Mouse (Mus musculus) frontal cortex, postnatal 25 days (tissue): Measurements from ENCODE around the gene Ccdc78.
"Not testable (repeated sequence)": the region's sequence is repeated elsewhere in the genome, so short reads cannot be mapped to it uniquely, and the experiment has no call there.

Source experiments
- DNase-seq, 2 experiments: peaks; one replicate each; pipeline ENCODE4 v3.0.0; 2022; ENCODE audit warnings: low spot score in 2 of 2

Ccdc78 gene

DNA sequence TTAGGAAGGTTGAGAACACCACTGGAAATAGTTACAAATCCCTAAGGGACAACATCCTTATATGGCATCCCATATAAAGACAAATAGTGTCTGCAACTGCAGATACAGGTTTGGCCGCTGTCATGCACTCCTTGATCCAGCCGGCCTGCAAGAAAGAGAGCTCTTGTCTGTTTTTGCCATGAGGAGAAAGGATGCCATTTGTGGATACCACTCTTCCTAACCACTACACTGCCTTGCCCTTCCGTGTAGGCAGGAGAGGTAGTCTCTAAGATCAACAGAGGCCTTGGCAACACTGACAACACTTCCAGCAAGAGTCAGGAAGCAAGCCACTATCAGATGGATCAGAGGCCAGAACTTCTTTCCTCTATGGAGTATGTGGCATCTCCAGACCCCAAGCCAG is at the start of gene Ccdc78:
Ccdc78 (plus strand) TSS at position 301 of the 400 bp plus-strand sequence.
- DNase-seq: no peak

DNA sequence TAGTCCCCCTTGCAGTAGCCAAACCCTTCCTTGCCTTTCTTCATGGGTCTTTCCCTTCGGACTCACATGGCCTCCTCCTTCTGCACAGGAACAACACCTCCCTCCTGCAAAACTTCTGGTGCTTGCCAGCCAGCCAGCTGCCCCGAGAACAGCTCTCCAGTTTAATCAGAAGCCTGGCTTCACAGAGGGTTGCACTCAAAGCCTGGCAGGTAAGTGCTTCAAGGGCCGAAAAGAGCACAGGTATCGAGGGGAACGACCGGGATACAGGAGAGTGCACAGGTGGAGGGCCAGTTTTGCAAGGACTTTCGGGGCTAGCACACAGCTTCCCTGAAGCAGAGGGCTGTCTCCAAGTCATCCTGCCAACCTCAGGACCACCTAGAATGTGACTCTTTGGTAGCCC is 47.5 kb upstream of the Ccdc78 start:
- DNase-seq: no peak

DNA sequence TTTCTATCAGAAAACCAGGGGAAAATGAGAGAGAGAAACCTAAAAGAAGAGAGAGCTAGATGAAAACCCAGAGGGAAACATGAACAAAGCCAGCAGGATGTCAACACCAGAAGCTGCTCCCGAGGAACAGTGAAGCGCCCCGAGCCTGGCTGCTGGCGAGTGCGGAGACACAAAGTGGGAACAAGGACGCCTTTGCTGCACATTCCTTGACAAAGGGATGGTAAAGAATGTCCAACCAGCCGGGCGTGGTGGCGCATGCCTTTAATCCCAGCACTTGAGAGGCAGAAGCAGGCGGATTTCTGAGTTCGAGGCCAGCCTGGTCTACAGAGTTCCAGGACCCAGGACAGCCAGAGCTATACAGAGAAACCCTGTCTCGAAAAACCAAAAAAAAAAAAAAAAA is 44.9 kb upstream of the Ccdc78 start:
- not testable (repeated sequence) for DNase-seq

DNA sequence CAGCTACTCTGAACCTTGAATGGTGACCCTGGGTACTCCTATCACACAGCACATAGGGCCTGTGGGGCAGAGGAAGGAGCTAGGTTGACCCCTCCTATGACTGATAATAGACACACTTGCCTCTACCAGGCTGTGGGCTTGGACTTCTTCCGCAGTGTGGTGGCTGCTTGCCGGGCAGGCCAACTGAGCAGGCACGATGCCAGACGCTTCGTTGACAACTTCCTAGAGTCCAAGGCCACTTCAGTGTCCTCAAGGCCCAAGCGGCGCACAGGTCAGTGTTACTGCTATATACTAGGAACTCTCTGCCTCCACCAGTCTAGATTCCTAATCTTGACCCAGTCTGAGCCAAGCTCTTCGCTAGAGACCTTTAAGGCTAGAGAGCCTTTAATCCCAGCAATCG is 42.5 kb upstream of the Ccdc78 start:
- DNase-seq: no peak

DNA sequence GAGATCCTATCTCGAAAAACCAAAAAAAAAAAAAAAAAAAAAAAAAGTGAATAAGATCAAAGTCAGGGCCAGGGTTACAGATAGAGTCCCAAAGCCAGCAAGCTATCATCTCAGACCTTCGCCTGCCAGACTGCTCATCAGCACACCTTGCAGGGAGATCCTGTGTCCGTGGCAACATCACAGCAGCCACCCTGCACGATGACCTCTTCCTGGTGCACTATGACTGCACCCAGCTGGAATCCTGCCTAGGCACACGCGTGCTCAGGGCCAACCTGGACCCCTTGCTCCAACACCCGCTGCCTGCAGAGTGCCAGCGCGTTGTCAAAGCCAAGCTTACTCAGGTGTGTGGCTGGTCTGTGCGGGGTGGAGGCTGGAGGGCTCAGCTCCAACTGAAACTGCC is 42.1 kb upstream of the Ccdc78 start:
- DNase-seq: no peak

DNA sequence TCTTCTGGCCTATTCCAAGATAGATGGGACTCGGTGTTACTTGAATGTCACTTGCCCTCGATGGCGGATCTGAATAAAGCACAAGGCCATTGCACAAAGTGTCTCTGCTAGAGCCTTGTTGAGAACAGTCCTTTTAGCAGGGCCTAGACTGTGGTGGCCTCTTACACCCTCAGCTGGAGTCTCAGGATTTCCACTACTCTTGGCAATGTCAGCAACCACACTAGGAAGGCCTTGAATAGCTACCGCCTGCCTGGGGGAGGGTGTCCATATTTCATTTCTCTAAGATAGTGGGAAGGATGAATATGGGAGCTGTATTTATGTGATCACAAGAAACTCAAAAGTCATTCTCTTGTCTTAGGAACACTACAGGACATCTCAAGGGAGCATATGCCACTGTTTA is 38.1 kb upstream of the Ccdc78 start:
- no peak for DNase-seq

DNA sequence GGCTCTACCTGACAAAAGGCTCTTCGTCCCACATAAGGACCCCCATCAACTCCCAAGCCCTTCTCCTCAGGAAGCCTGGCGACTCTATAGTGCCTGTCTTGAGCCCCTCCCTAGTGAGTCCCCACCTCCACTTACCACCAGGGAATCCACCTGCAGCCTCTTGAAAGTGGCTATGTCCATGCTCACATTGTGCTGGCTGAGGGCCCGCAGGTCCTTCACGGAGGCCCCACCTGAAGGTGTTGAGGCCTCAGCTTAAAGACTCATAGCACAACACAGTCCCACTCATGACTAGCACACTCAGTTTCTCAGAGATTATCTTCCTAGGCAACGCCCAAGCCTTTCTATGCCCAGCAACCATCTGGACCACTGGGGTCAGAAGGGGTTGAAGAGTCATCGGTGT is 37.1 kb upstream of the Ccdc78 start:
- no peak for DNase-seq

DNA sequence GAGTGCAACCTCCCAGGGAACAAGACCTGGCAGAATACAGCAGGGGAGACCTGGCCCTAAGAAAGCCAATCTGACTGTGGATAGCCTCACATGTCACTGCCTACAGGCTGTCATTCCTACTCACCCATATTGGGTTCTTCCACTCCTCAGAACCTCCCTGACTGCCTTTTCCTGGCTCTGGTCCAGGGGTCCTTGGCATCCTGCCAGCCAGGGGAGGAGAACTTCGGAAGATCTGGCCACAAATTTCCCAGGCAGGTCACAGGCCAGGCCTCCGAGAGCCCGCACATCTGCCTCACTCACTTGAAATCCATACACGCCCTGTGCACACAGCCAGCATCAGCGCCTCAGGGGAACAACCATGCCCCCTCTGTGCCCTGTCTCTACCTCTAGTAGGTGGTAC is 34.9 kb upstream of the Ccdc78 start:
- DNase-seq: peak in 1 of 2 experiments; percentile 41

DNA sequence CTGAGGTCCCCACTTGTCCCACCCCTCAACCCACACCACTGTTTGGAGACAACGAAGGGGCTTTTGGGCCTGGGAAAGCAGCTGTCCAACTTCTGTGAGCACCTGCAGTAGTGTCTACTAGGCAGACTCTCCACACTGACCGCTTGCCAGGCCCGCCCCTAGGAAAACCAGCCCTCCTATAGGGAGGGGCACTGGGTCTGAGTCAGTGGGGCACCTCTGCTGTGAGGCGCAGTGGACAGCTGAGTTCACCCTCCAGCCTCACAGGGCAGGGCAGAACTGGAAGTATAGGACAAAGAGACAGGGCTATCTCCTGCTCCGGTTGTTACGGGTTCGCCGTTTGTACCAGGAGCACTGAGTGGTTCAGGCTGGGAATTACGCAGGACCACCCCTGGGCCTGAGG is 32.1 kb upstream of the Ccdc78 start, which contains the start of gene Msln:
Msln (minus strand) TSS at position 138 of the 400 bp plus-strand sequence.
- DNase-seq: no peak

DNA sequence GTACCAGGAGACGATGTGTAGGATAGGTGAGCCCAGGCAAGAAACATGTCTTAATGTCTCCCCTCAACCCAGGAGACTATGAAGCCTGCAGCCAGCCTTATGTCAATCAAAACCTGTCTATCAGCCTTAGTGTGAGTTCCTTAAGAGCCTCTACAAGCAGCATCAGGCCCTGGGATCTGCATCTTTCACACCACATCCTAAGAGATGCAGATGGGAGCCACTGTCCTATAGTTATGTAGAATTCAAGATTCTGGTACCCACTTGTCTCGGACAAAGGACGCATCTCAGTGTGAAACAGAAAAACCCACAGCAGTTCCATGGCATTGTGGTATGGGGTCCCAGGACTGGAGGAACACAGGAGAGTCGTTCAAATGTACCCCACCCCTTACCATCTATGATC is 31.3 kb upstream of the Ccdc78 start:
- DNase-seq: no peak

DNA sequence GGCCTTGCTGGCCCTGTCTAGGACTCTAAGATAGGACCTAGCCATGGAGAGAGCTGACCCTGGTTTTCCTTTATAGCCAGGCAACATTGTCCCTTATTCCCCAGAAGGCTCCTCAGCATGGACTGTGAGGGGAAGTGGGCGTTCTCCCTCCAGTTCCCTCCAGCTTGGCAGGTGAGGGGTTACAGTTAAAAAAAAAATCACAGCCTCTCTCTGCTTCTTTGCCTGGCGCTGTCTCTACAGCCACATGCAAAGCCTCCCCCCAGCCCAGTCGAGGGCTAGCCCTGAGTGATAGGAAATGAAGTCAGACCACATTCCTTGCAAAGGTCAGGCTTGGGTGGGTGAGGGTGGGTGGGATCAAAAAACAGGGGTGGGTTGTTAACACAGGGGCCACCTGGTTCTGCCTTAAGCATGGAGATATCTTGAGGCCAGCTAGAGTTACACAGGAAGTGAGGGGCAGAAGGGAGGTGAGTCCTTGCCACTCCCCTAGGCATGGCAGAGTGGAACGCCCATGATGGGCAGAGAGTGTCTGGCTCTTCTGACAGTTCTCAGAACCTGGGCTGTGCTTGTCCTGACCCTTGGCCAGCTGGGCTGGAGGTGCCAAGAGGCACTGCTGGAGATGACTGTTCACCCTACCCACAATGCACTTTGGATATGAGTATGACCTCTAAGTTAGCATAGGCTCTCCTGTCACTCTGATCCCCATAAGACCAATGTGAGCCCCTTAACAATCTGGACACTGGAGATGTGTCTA is 30.6 kb upstream of the Ccdc78 start:
- no peak for DNase-seq

DNA sequence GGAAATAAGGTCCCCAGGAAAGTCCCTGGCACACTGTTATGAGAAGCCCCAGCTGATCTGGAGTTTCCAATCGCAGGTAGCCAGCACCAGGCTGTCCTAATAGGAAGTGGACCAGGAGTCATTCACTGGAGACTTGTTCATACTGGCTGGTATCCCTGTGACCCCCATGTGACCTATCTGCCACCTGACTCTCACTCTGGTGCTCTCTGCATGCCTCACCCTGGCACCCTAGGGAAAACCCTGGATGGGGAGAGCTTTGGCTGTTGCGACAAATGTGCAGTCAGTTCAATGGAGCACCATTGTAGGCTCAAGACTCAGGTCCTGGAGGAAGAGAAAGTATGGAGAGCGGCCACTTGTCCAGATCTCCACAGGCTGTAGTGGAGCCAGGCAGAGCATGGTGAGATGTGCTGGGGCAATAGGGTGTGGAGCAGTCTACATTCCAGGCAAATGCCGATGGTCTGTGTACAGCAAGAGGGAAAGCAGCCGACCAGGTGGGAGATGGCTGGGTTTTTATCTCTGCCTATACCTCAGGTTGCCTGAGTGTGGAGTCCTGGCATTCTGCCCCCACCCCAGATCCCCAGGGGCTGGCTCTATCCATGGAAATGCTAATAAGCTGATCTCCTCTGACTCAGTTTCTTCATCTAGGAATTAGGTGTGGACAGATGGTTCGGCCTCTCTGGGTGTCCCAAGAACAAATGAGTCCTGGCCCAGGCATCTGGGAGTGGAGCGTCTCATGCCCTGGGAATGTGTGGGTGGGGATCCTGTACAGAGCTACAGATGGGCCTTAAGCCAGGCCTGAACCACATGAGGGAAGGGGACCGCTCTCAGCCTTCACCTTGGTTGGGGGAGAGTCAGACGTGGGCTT is 29.8 kb upstream of the Ccdc78 start:
- no peak for DNase-seq

DNA sequence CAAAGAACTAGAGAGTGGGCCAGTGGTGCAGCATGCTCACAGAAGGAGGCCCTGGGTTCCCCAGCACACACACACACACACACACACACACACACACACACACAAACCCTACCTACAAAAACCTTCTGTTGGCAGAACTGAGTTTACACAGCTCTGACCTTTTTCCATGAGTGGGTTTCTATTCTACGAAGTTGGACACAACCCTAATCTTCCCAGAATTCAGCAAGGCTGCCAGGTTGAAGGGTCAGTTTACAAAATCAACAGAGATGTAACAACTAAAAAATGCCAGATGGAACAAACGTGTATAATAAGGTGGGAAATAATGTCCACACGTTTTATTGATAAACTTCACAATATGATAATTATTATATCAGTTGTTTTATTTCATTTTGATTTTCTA is 28.7 kb upstream of the Ccdc78 start:
- no peak for DNase-seq

DNA sequence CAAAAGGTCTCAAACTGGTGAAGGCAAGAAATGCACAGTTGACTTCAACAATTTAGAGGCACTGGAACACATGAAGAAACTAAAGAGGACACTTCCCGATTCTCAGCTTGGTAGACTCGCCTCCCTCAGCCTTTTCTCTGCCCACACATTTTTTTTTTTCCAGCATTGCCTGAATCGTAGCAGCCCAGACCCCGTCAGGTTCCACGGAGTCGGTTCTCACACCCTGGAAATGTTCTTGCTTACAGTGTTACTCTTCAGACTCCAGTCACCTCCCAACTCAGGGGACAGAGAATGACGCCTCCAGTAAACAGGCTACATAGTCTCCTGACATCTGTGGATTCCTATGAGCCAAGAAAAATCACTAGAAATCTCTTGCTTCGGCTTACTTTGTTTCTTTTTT is 26.2 kb upstream of the Ccdc78 start:
- DNase-seq: no peak

DNA sequence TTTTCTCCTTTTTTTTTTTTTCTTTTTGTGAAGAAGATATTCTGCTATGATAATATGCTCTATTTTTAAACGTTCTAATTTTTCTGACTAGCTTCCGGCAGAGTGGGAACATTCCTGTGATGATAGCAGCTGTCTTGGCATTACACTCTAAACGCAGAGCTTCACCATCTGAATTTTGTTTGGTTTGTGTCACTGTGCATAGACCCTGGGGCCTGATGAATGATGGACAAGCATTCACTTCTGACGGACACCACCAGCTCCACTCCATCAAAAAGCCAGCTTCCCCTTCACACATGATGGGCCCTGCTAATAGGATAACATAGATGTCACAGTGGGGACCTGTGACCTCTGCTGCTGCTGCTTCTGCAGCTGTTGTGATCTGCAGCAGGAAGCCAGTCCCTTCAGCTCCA is 24.8 kb upstream of the Ccdc78 start:
- DNase-seq: no peak

DNA sequence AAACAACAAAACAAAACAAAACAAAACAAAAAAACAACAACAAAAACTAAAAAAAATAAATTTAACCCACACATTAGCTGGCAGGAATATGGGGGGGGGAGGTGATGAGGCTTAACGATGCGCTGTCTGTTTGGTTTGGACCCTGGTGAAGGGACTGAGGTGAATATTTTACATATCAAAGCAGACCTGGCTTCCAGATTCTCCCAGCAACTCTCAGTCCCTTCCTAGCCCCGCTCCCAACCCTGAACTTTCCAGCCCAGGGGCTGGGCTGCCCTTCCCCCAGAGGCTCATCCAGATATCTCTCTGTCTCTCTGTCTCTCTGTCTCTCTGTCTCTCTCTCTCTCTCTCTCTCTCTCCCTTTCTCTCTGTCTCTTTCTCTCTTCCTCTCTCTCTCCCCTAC is 23.8 kb upstream of the Ccdc78 start:
- no peak for DNase-seq

DNA sequence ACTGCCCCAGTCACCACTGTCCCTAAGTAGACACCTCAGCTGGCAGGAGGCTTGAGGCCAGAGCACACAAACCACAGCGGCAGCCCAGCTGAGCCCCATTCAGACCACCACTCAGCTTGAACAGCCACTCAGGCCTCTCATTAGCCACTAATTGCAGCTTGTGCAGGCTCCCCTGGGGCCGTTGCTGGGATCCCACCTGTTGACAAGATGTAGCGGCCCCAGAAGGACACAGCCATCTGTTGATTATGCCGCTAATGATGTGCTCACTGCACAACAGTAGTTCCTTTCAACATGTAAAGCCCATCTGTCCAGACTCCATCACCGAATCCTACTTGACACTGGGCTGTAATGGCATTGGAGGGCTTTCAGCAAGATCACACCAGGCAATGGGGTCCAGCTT is 20.5 kb upstream of the Ccdc78 start:
- no peak for DNase-seq

DNA sequence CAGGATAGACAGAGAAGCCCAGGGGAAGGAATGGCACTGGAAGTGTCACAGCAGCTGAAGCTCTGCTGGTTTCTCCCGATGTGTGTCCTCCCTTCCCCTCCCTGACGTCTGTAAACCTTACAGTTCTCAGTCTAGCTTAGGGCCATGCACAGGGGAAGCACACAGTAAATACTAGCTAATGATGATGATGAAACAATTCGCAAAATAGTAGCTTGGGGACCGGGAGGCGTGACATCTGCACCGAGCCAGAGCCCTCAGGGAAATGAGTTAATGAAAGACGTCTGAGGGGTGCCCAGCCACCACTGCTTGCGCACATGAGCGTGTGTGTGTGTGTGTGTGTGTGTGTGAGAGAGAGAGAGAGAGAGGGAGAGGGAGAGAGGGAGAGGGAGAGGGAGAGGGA is 17.0 kb upstream of the Ccdc78 start:
- DNase-seq: no peak

DNA sequence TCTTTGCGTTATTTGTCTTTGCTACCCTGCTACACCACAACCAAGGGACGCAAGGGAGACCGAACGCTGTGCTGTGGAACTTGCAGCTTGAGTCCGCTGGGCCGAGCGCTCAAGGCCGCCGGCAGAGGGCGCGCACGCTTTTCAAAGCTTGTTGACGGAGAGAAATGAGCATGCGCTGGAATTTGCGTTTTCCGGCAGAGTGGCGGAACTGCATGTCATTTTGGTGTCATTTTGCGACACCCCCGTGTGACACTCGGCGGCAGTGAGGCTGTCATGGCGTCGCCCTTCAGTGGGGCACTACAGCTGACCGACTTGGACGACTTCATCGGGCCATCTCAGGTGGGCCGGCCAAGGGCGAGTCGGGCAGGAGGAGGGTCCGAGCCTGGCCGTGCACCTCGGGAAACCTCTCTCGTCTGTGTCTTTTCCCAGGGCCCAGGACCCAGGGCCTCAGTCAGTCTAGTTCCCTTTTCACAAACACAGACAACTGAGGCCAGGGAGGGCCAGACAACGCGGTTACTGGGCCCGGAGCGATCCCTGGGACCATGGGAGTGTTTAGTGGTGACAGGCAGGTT is 12.7 kb upstream of the Ccdc78 start, which contains the start of gene Narfl:
Narfl (plus strand) TSS at position 228 of the 572 bp plus-strand sequence.
- DNase-seq: peak; percentile 98 to 99

DNA sequence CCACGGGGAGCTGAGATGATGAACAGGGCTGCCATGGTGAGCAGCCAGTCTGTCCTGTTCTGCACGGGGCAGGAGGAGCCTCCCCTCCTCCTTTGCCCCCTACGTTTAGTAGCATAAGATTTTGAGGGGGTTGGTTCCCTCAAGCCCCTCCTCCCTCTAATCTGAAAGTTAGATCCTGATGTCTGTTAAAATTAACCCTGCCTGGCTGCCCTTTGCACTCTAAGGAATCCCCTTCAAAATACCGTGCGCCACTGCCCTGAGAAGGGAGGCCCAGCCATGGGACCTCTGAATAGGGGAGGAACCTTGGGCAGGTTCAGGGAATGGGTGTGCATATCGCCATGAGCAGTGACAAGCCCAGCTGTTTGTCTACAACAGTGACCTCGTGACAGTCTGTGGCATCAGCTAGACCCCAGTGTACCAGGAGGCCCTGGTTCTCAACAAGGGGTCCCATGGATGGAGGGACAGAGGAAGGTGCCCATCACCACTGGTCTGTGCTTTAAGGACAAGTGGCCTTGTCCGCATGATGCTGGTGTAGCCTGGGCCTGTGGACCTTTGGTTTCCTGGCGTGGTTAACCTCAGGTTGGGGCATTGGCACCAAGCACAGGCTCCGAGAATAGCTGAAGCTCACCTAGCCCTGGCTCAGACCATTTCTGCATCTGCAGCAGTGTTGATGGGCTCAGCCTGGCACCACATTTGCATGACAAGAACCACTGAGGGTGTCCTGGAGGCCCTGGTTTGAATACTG is 10.9 kb upstream of the Ccdc78 start:
- no peak for DNase-seq

DNA sequence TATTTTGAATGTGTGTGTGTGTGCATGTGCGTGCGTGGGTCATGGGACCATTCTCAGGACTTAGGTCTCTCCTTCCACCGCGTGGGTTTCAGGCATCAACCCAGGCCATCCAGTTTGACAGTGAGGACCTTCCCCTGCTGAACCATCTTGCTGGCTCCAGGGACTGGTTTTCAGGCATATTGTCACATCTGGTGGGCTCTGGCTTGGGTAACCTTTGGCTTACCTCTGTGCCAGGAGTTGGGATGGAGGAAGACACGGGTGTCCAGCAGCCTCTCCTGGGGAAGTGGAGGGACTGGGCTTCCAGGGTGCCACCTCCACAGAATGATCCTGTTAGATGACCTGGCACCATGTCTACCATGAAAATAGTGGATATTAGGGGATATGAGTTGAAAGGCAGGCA is 8.4 kb upstream of the Ccdc78 start:
- DNase-seq: no peak

DNA sequence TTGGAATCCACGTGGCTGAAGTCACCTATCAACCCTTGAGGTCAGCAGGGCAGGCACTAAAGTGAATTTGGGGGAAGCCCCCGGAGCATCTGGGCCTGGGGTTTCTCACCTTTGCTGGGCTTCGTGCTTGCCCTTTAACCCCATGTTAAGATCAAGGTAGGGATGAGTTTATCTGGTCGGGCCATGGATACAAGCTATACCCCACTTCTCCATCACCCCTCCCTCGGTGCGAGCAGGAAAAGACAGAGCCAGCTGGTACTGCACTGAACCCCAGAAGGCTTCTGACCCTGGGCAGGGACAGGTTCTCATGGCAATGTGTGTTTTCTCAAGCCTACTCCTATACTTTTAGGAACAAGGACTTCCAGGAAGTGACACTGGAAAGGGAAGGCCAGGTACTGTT is 5.0 kb upstream of the Ccdc78 start:
- DNase-seq: no peak
